Mouse (Mus musculus): ENCODE results near the gene Fam43b. TPM values are rescaled to one million over a fixed set of nuclear protein-coding genes. Genes with fewer than 3 reads are reported as not detected.

Fam43b gene
- polyA plus RNA-seq, 1 experiment from 2014 or later, result 9.1 TPM

DNA sequence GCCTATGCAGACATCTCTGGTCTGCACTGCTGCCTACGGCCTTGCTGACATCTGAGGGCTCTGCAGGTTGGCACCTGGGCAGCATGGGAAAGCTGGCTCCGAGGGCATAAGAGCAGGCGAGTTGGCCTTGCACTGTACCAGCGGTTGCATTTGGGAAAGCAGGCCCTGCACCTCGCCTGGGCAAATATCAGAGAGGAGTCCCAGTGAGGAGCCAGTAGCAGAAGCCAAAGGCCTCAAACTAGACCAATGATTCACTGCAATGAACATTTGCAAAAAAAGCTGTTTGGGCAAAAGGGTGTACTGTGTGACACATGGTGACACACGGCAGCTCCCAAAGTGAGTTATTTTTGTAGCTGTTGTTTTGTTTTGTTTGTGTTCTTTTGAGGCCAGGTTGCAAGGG, 28.7 kb upstream of the Fam43b start:
- no peaks in the 10 kb centered on the region for H3K4me1 ChIP-seq (ENCODE audit: control insufficient read depth, insufficient read depth, low read length)
- no peak overlapping the region for H3K9ac ChIP-seq (replicated peaks; ENCODE audit: low read depth, low read length)
- H3K27me3 ChIP-seq (ENCODE audit: control insufficient read depth, insufficient read depth, low read length), result no peaks in the 10 kb centered on the region
- H3K27ac ChIP-seq (ENCODE audit: low read depth, low read length), result no peak overlapping the region
- no peaks in the 10 kb centered on the region for H3K36me3 ChIP-seq (ENCODE audit: control insufficient read depth, insufficient read depth, low read length)
- no peak overlapping the region for H3K4me3 ChIP-seq (ENCODE audit: low read depth, low read length)
- H3K4me2 ChIP-seq (ENCODE audit: low read depth, low read length), result no peak overlapping the region
- 83% methylated on average over 6 of the region's 6 CpGs for WGBS
- H3K9me3 ChIP-seq (ENCODE audit: control insufficient read depth, low read length), result no peaks in the 10 kb centered on the region
- ATAC-seq (ENCODE audit: low read depth), result no peak

DNA sequence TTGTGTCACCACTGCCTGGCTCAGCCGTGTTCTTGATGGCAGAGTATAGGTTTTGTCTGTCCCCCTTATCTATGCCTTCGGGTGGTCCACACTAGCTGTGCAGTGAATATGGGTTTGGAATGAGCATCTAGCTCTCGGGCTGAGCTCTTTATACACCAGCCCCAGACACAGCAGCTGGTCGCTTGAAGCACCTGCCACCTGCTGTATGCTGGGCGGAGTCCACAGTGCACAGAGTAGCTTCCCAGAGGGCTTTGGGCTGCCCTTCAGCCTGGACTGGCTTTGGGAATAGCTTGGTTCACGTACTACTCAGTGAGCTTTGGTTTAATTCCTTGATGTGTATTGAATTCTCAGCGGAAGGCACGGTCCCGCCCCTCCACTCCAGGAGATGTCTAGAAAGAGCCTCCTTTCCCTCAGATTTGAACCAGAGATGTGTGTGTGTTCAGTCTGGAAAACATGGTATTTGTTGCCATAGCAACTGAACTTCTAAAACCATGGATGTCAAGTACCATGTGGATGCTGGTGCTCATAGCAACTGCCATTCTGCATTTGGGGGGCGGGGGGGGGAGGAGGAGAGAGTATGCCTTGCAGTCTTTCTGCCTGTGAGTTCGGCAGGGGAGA, 22.1 kb upstream of the Fam43b start:
- 62% methylated on average over 11 of the region's 11 CpGs for WGBS
- no peak for ATAC-seq (ENCODE audit: low read depth)
- Histone ChIP-seq H3K4me3 (ENCODE audit: low read depth, low read length) (no peak overlapping the region), H3K4me2 (ENCODE audit: low read depth, low read length) (no peak overlapping the region), H3K4me1 (ENCODE audit: control insufficient read depth, insufficient read depth, low read length) (no peaks in the 10 kb centered on the region), H3K9me3 (ENCODE audit: control insufficient read depth, low read length) (no peaks in the 10 kb centered on the region), H3K9ac (replicated peaks; ENCODE audit: low read depth, low read length) (no peak overlapping the region), H3K27ac (ENCODE audit: low read depth, low read length) (no peak overlapping the region), H3K36me3 (ENCODE audit: control insufficient read depth, insufficient read depth, low read length) (no peaks in the 10 kb centered on the region), H3K27me3 (ENCODE audit: control insufficient read depth, insufficient read depth, low read length) (no peaks in the 10 kb centered on the region)

DNA sequence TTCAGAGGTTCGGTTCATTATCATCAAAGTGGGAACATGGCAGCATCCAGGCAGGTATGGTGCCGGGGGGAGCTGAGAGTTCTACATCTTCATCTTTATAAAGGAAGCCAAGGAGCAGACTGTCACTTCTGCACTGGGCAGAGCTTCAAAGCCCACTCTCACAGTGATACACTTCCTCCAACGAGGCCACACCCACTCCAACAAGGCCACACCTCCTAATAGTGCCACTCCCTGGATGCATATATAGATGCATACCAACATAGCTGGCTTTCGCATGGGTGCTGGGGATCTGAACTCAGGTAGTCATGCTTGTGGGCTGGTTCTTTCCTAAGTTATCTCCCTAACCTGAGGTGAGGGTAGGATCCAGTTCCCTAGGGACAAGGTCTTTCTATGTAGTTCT, 21.6 kb upstream of the Fam43b start:
- H3K4me3 ChIP-seq (ENCODE audit: low read depth, low read length), result no peak overlapping the region
- H3K9me3 ChIP-seq (ENCODE audit: control insufficient read depth, low read length), result no peaks in the 10 kb centered on the region
- H3K9ac ChIP-seq (replicated peaks; ENCODE audit: low read depth, low read length), result no peak overlapping the region
- WGBS, result 84% methylated on average over 4 of the region's 4 CpGs
- no peaks in the 10 kb centered on the region for H3K4me1 ChIP-seq (ENCODE audit: control insufficient read depth, insufficient read depth, low read length)
- no peak overlapping the region for H3K27ac ChIP-seq (ENCODE audit: low read depth, low read length)
- ATAC-seq (ENCODE audit: low read depth), result no peak
- H3K36me3 ChIP-seq (ENCODE audit: control insufficient read depth, insufficient read depth, low read length), result no peaks in the 10 kb centered on the region
- H3K27me3 ChIP-seq (ENCODE audit: control insufficient read depth, insufficient read depth, low read length), result no peaks in the 10 kb centered on the region
- no peak overlapping the region for H3K4me2 ChIP-seq (ENCODE audit: low read depth, low read length)

GRCm38 (mm10) chr4:138416414-138416813, 20.1 kb upstream of the Fam43b start:
- no peaks in the 10 kb centered on the region for H3K27me3 ChIP-seq (ENCODE audit: control insufficient read depth, insufficient read depth, low read length)
- no peak overlapping the region for H3K9ac ChIP-seq (replicated peaks; ENCODE audit: low read depth, low read length)
- no peak overlapping the region for H3K4me2 ChIP-seq (ENCODE audit: low read depth, low read length)
- H3K9me3 ChIP-seq (ENCODE audit: control insufficient read depth, low read length), result no peaks in the 10 kb centered on the region
- ATAC-seq (ENCODE audit: low read depth), result no peak
- H3K27ac ChIP-seq (ENCODE audit: low read depth, low read length), result no peak overlapping the region
- 56% methylated on average over 5 of the region's 5 CpGs for WGBS
- no peaks in the 10 kb centered on the region for H3K36me3 ChIP-seq (ENCODE audit: control insufficient read depth, insufficient read depth, low read length)
- H3K4me3 ChIP-seq (ENCODE audit: low read depth, low read length), result no peak overlapping the region
- H3K4me1 ChIP-seq (ENCODE audit: control insufficient read depth, insufficient read depth, low read length), result no peaks in the 10 kb centered on the region

GRCm38 (mm10) chr4:138415991-138416390, 19.7 kb upstream of the Fam43b start:
- no peak overlapping the region for H3K27ac ChIP-seq (ENCODE audit: low read depth, low read length)
- no peak overlapping the region for H3K4me3 ChIP-seq (ENCODE audit: low read depth, low read length)
- H3K27me3 ChIP-seq (ENCODE audit: control insufficient read depth, insufficient read depth, low read length), result no peaks in the 10 kb centered on the region
- no peak overlapping the region for H3K4me2 ChIP-seq (ENCODE audit: low read depth, low read length)
- ATAC-seq (ENCODE audit: low read depth), result no peak
- no peaks in the 10 kb centered on the region for H3K9me3 ChIP-seq (ENCODE audit: control insufficient read depth, low read length)
- no peak overlapping the region for H3K9ac ChIP-seq (replicated peaks; ENCODE audit: low read depth, low read length)
- WGBS, result 79% methylated on average over 3 of the region's 3 CpGs
- H3K36me3 ChIP-seq (ENCODE audit: control insufficient read depth, insufficient read depth, low read length), result no peaks in the 10 kb centered on the region
- no peaks in the 10 kb centered on the region for H3K4me1 ChIP-seq (ENCODE audit: control insufficient read depth, insufficient read depth, low read length)

DNA sequence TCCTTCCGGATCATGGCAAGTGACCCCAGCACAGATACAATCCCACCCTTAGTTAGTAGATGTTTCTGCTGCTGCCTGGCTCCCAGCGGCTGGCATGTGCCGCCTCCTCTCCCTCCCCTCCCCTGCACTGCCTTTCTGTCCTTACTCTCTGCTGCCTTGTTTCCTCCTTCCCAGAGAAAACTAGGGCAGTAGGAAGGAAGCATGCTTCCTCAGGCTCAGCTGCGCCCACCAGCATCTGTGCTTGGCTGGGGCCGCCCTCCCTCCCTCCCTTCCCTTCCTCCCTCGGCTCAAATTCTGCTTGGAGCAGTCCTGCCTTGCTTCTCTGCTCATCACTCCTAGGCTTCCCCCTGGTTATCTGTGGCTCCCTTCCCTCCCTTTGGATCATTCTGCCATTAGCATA, 18.4 kb upstream of the Fam43b start:
- Histone ChIP-seq H3K27me3 (ENCODE audit: control insufficient read depth, insufficient read depth, low read length) (no peaks in the 10 kb centered on the region), H3K9ac (replicated peaks; ENCODE audit: low read depth, low read length) (no peak overlapping the region), H3K27ac (ENCODE audit: low read depth, low read length) (no peak overlapping the region), H3K4me3 (ENCODE audit: low read depth, low read length) (no peak overlapping the region), H3K9me3 (ENCODE audit: control insufficient read depth, low read length) (no peaks in the 10 kb centered on the region), H3K4me2 (ENCODE audit: low read depth, low read length) (no peak overlapping the region), H3K4me1 (ENCODE audit: control insufficient read depth, insufficient read depth, low read length) (no peaks in the 10 kb centered on the region), H3K36me3 (ENCODE audit: control insufficient read depth, insufficient read depth, low read length) (no peaks in the 10 kb centered on the region)
- 27% methylated on average over 6 of the region's 6 CpGs for WGBS
- no peak for ATAC-seq (ENCODE audit: low read depth)

DNA sequence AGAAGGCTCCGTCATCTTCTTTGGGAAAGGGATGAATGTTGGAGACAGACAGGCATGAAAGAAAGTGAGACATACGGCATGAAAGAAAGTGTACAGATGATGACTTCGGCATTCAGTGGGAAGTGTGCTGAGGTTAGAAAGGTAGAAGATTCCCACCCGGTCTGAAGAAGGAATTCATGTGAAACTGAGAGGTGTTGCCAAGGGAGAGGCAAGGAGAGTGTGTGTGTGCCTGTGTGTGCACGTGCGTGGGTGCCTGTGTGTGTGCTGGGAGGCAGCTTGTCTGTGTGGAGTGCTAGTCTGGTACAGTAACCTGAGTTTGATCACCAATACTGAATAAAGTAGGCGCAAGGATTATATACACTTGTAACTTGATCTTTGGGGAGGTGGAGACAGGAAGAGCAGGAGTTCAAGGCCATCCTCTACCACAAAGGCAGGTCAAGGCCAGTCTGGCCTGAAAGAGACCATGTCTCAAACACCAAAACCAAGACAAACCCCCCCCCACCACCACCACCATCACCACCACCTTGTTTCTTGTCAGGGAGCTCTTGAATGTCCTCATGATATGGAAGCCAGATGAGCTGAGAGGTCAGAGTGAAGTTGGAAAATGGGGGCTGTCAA, 15.3 kb upstream of the Fam43b start:
- ATAC-seq (ENCODE audit: low read depth), result no peak
- H3K9me3 ChIP-seq (ENCODE audit: control insufficient read depth, low read length), result no peaks in the 10 kb centered on the region
- 53% methylated on average over 7 of the region's 7 CpGs for WGBS

DNA sequence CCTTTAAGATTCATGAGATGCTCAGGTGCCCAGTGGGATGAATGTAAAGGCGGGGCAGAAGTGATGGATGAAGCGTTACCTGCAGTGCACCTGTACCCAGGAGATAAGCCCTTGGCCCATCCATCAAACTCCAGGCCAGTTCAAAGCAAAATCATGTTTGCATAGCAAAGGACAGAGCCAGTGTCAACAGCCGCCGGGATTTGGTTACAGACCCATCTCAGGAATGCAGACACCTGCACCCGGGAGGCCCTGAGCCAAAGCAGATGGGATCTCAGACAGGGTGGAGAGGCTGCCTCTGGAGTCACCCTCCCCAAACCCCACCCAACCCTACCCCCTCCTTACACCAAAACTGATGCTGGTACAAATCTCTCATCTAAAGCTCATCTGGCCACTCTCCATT, 14.7 kb upstream of the Fam43b start:
- no peaks in the 10 kb centered on the region for H3K36me3 ChIP-seq (ENCODE audit: control insufficient read depth, insufficient read depth, low read length)
- no peak overlapping the region for H3K4me3 ChIP-seq (ENCODE audit: low read depth, low read length)
- 11% methylated on average over 5 of the region's 5 CpGs for WGBS
- H3K9me3 ChIP-seq (ENCODE audit: control insufficient read depth, low read length), result no peaks in the 10 kb centered on the region
- H3K4me1 ChIP-seq (ENCODE audit: control insufficient read depth, insufficient read depth, low read length), result no peaks in the 10 kb centered on the region
- H3K27me3 ChIP-seq (ENCODE audit: control insufficient read depth, insufficient read depth, low read length), result no peaks in the 10 kb centered on the region
- no peak for ATAC-seq (ENCODE audit: low read depth)
- no peak overlapping the region for H3K27ac ChIP-seq (ENCODE audit: low read depth, low read length)
- H3K4me2 ChIP-seq (ENCODE audit: low read depth, low read length), result no peak overlapping the region
- H3K9ac ChIP-seq (replicated peaks; ENCODE audit: low read depth, low read length), result no peak overlapping the region

More for the DNA sequence above, 15.3 kb upstream of the Fam43b start:
- Histone ChIP-seq H3K4me1 (ENCODE audit: control insufficient read depth, insufficient read depth, low read length) (no peaks in the 10 kb centered on the region), H3K4me2 (ENCODE audit: low read depth, low read length) (no peak overlapping the region), H3K27ac (ENCODE audit: low read depth, low read length) (no peak overlapping the region), H3K27me3 (ENCODE audit: control insufficient read depth, insufficient read depth, low read length) (no peaks in the 10 kb centered on the region), H3K36me3 (ENCODE audit: control insufficient read depth, insufficient read depth, low read length) (no peaks in the 10 kb centered on the region), H3K9ac (replicated peaks; ENCODE audit: low read depth, low read length) (no peak overlapping the region), H3K4me3 (ENCODE audit: low read depth, low read length) (no peak overlapping the region)

DNA sequence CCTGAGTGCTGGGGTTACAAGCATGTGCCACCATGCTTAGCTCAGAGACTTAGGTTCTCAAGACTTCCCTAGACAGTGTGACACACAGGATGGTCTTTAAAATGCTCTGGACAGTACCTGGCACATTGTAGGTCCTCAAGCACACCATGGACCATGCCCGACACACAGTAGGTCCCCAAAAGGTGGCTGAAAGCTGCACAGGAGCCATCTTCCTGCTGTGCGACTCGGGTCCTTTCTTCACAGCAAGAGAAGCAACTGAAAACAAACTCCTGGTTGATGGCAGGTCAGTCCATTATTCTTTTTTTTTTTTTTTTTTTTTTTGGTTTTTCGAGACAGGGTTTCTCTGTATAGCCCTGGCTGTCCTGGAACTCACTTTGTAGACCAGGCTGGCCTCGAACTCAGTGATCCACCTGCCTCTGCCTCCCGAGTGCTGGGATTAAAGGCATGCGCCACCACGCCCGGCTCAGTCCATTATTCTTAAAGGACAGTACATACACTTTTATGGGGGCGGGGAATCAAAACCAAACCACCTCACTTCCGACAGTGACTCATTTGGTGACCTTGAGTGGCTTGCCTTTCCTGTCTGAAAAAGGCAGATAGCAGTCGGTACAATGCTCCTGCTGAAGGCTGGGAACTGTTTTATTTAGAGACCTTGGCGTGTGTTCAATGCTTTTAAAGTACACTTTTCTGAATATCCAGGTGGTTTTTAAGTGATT, 11.3 kb upstream of the Fam43b start:
- H3K36me3 ChIP-seq (ENCODE audit: control insufficient read depth, insufficient read depth, low read length), result no peaks in the 10 kb centered on the region
- H3K4me1 ChIP-seq (ENCODE audit: control insufficient read depth, insufficient read depth, low read length), result no peaks in the 10 kb centered on the region
- no peak overlapping the region for H3K27ac ChIP-seq (ENCODE audit: low read depth, low read length)
- H3K27me3 ChIP-seq (ENCODE audit: control insufficient read depth, insufficient read depth, low read length), result no peaks in the 10 kb centered on the region
- H3K9me3 ChIP-seq (ENCODE audit: control insufficient read depth, low read length), result no peaks in the 10 kb centered on the region
- H3K4me3 ChIP-seq (ENCODE audit: low read depth, low read length), result no peak overlapping the region
- WGBS, result 87% methylated on average over 11 of the region's 13 CpGs
- H3K4me2 ChIP-seq (ENCODE audit: low read depth, low read length), result no peak overlapping the region
- no peak overlapping the region for H3K9ac ChIP-seq (replicated peaks; ENCODE audit: low read depth, low read length)
- no peak for ATAC-seq (ENCODE audit: low read depth)
